ENCODE assay signal across 12 mouse cellular contexts in genomic region chr16:34921319-34921718, GRCm38 (mm10).
DNase-seq lines count a peak whose midpoint lies in the region; ATAC-seq lines count a peak whose summit lies in the region.
"Had no signal": no experiment of that assay in that cellular context is flagged by ENCODE, and none has a peak within 500 bp of the region (broad histone marks: within the 10 kb centered on the region; RNA-seq: fewer than 3 reads in every experiment).

No protein-coding gene starts in this region.

- peak overlapping the region; percentile 54 for H3K9ac ChIP-seq in kidney, embryonic 16.5 days (replicated peaks; ENCODE audit: low read length)
- peak overlapping the region; percentile 74 for H3K9ac ChIP-seq in stomach, embryonic 16.5 days (ENCODE audit: low read length)
- H3K9ac ChIP-seq: forebrain, embryonic 13.5 days; hindbrain, embryonic 13.5 days had no signal

- WGBS in kidney, embryonic 16.5 days: 33% methylated on average over 10 of the region's 10 CpGs
- 25% methylated on average over 10 of the region's 10 CpGs for WGBS in stomach, embryonic 16.5 days

- H3K36me3 ChIP-seq in kidney, embryonic 16.5 days (ENCODE audit: insufficient read depth, low read length): no peaks in the 10 kb centered on the region
- H3K36me3 ChIP-seq in stomach, embryonic 16.5 days (ENCODE audit: control insufficient read depth, insufficient read depth, low read length): no peaks in the 10 kb centered on the region
- H3K36me3 ChIP-seq: hindbrain, embryonic 13.5 days had no signal

- ATAC-seq in kidney, embryonic 16.5 days (ENCODE audit: low FRiP score, low TSS enrichment): peak; percentile 44; the same call in 1 of the 2 replicates
- ATAC-seq in stomach, embryonic 16.5 days (ENCODE audit: insufficient read depth, low FRiP score): peak; percentile 74
- ATAC-seq: forebrain, embryonic 13.5 days had no signal

- H3K27me3 ChIP-seq in kidney, embryonic 16.5 days (ENCODE audit: insufficient read depth, low read length): no peaks in the 10 kb centered on the region
- no peaks in the 10 kb centered on the region for H3K27me3 ChIP-seq in stomach, embryonic 16.5 days (ENCODE audit: control insufficient read depth, insufficient read depth, low read length)
- H3K27me3 ChIP-seq: forebrain, embryonic 13.5 days had no signal

- H3K27ac ChIP-seq in kidney, embryonic 16.5 days (ENCODE audit: low read length): peak overlapping the region; percentile 90
- peak overlapping the region; percentile 87 for H3K27ac ChIP-seq in stomach, embryonic 16.5 days (ENCODE audit: low read length)
- H3K27ac ChIP-seq: forebrain, embryonic 13.5 days; hindbrain, embryonic 13.5 days had no signal

- DNase-seq in adrenal gland, adult 2 months: peak; percentile 27
- no peak for DNase-seq in adrenal gland, adult 18-20 months (ENCODE audit: low spot score in 2 of 2)
- no peak for DNase-seq in kidney, adult 18-20 months
- DNase-seq in lung, adult 18-20 months: peak; percentile 40 to 64
- DNase-seq in frontal cortex, adult 2 months (ENCODE audit: extremely low spot score in 1 of 2, low spot score in 1 of 2): no peak
- DNase-seq in spleen, postnatal 4 days (ENCODE audit: low spot score in 2 of 2): no peak
- DNase-seq: adrenal gland, postnatal 25 days had no signal

- H3K9me3 ChIP-seq in kidney, embryonic 16.5 days (ENCODE audit: low read length): no peaks in the 10 kb centered on the region
- H3K9me3 ChIP-seq in stomach, embryonic 16.5 days (replicated peaks; ENCODE audit: control insufficient read depth, low read length): no peaks in the 10 kb centered on the region
- H3K9me3 ChIP-seq: forebrain, embryonic 13.5 days; hindbrain, embryonic 13.5 days; midbrain, embryonic 10.5 days had no signal

- H3K4me3 ChIP-seq in kidney, embryonic 16.5 days (ENCODE audit: low read length): peak overlapping the region; percentile 43
- peak overlapping the region; percentile 50 for H3K4me3 ChIP-seq in stomach, embryonic 16.5 days (replicated peaks; ENCODE audit: low read length)
- H3K4me3 ChIP-seq: forebrain, embryonic 13.5 days; hindbrain, embryonic 13.5 days; midbrain, embryonic 10.5 days had no signal

- H3K4me2 ChIP-seq in kidney, embryonic 16.5 days (replicated peaks; ENCODE audit: low read depth, low read length): peak overlapping the region; percentile 49
- peak overlapping the region; percentile 58 for H3K4me2 ChIP-seq in stomach, embryonic 16.5 days (ENCODE audit: low read depth, low read length)
- H3K4me2 ChIP-seq: forebrain, embryonic 13.5 days; hindbrain, embryonic 13.5 days had no signal

- H3K4me1 ChIP-seq in kidney, embryonic 16.5 days (ENCODE audit: insufficient read depth, low read length): peaks cover 63% of the 10 kb centered on the region
- H3K4me1 ChIP-seq in stomach, embryonic 16.5 days (ENCODE audit: control insufficient read depth, insufficient read depth, low read length): peaks cover 48% of the 10 kb centered on the region
- H3K4me1 ChIP-seq: forebrain, embryonic 13.5 days had no signal

Comparison
In these comparisons a context has a peak if more than half of its experiments do, and no peak if none do; other contexts are left out.
1. DNase-seq: peak in adrenal gland, adult 2 months (single experiment) and lung, adult 18-20 months (2 of 2); none in adrenal gland, adult 18-20 months (0 of 2), kidney, adult 18-20 months (single experiment), frontal cortex, adult 2 months (0 of 2) and spleen, postnatal 4 days (0 of 2).